Mouse (Mus musculus) CH12.LX (cell line): ENCODE data around the gene Wnk4. TPM values are rescaled to one million over a fixed set of nuclear protein-coding genes. Genes with fewer than 3 reads are reported as not detected.

Experiments used
- DNase-seq: peaks from one replicate; pipeline ENCODE4 v3.0.0-alpha.2; 2013; ENCODE audit errors: extremely low read depth
- H3K27ac ChIP-seq: 2 replicates; pipeline ENCODE4 v1.5.1; 2012; ENCODE audit warnings: low read depth, mild to moderate bottlenecking, control low read depth, moderate library complexity; ENCODE audit not compliant: insufficient read depth
- H3K27me3 ChIP-seq: replicated peaks from 2 replicates; pipeline ENCODE3; 2012; ENCODE audit warnings: inconsistent platforms
- H3K36me3 ChIP-seq, 2 experiments: replicated peaks in 1 of 2; 2 replicates each; pipeline versions ENCODE3 to v1.6.1; 2012; ENCODE audit warnings: inconsistent platforms in 1 of 2, low read length in 1 of 2, mild to moderate bottlenecking in 1 of 2, mixed read lengths in 1 of 2, moderate library complexity in 1 of 2; ENCODE audit not compliant: control insufficient read depth in 1 of 2, insufficient read depth in 1 of 2
- H3K4me1 ChIP-seq, 2 experiments: 2 replicates each; pipeline ENCODE4 v1.6.1; 2012; ENCODE audit warnings: inconsistent platforms in 1 of 2, moderate library complexity in 1 of 2; ENCODE audit not compliant: insufficient read depth in 2 of 2, control insufficient read depth in 1 of 2
- H3K4me2 ChIP-seq: 2 replicates; pipeline ENCODE4 v1.6.1; 2012; ENCODE audit warnings: low read depth, mild to moderate bottlenecking, control low read depth; ENCODE audit not compliant: poor library complexity, insufficient read depth, severe bottlenecking
- H3K4me3 ChIP-seq, 3 experiments: fragments of 150-350 bp in 1 of 3; sonication (generic) in 1 of 3; replicated peaks in 1 of 3; 2 replicates each; pipeline versions ENCODE3 to v1.5.1; 2011 to 2012; ENCODE audit warnings: low read depth in 2 of 3, low read length in 2 of 3, mild to moderate bottlenecking in 2 of 3, moderate library complexity in 2 of 3, control low read depth in 1 of 3, improper control_type of control experiment in 1 of 3, inconsistent platforms in 1 of 3, mixed read lengths in 1 of 3; ENCODE audit not compliant: poor library complexity in 1 of 3
- H3K79me2 ChIP-seq: replicated peaks from 2 replicates; pipeline ENCODE4 v1.6.1; 2012; ENCODE audit warnings: mild to moderate bottlenecking, moderate library complexity; ENCODE audit not compliant: control insufficient read depth, poor library complexity, insufficient read depth, severe bottlenecking; ENCODE audit errors: extremely low read depth
- H3K9ac ChIP-seq: 2 replicates; pipeline ENCODE4 v1.6.1; 2012; ENCODE audit warnings: low read depth, mild to moderate bottlenecking, control low read depth, moderate library complexity; ENCODE audit not compliant: insufficient read depth
- H3K9me3 ChIP-seq: replicated peaks from 2 replicates; pipeline ENCODE3; 2012; ENCODE audit warnings: low read length, inconsistent platforms, mixed read lengths
- CHD2 ChIP-seq: IDR thresholded peaks from 2 replicates; pipeline ENCODE4 v1.6.1; 2011; ENCODE audit warnings: low read length, improper control_type of control experiment
- CTCF ChIP-seq, 2 experiments: IDR thresholded peaks in 1 of 2; conservative IDR thresholded peaks in 1 of 2; 2 replicates each; pipeline ENCODE4 v1.5.1; 2011 to 2012; ENCODE audit warnings: low read depth in 2 of 2, low read length in 2 of 2, improper control_type of control experiment in 1 of 2, inconsistent platforms in 1 of 2, mild to moderate bottlenecking in 1 of 2, moderate library complexity in 1 of 2
- E2F4 ChIP-seq: IDR thresholded peaks from 2 replicates; pipeline ENCODE4 v1.6.1; 2011; ENCODE audit warnings: low read depth, low read length, improper control_type of control experiment; ENCODE audit not compliant: insufficient replicate concordance
- ELF1 ChIP-seq: IDR thresholded peaks from 2 replicates; pipeline ENCODE4 v1.6.1; 2014; ENCODE audit warnings: low read depth, mild to moderate bottlenecking, inconsistent platforms, low read length, improper control_type of control experiment
- EP300 ChIP-seq: IDR thresholded peaks from 2 replicates; pipeline ENCODE4 v1.6.1; 2011; ENCODE audit warnings: low read length, improper control_type of control experiment
- GABPA ChIP-seq: IDR thresholded peaks from 2 replicates; pipeline ENCODE4 v1.6.1; 2012; ENCODE audit warnings: low read depth, low read length, improper control_type of control experiment, inconsistent platforms; ENCODE audit not compliant: insufficient replicate concordance
- HCFC1 ChIP-seq: IDR thresholded peaks from 2 replicates; pipeline ENCODE4 v1.6.1; 2012; ENCODE audit warnings: low read depth, mild to moderate bottlenecking, inconsistent platforms, low read length, improper control_type of control experiment
- IRF4 ChIP-seq: IDR thresholded peaks from 2 replicates; pipeline ENCODE4 v1.6.1; 2014; ENCODE audit warnings: low read depth, mild to moderate bottlenecking, inconsistent platforms, low read length, improper control_type of control experiment
- JUN ChIP-seq: IDR thresholded peaks from 2 replicates; pipeline ENCODE4 v1.6.1; 2011; ENCODE audit warnings: low read depth, mild to moderate bottlenecking, low read length, improper control_type of control experiment, moderate library complexity; ENCODE audit not compliant: insufficient read depth
- JUND ChIP-seq: conservative IDR thresholded peaks from 2 replicates; pipeline ENCODE4 v1.6.1; 2011; ENCODE audit warnings: low read depth, low read length, improper control_type of control experiment
- KAT2A ChIP-seq: IDR thresholded peaks from 2 replicates; pipeline ENCODE4 v1.6.1; 2012; ENCODE audit warnings: low read length, improper control_type of control experiment, inconsistent platforms; ENCODE audit not compliant: insufficient replicate concordance
- MAFK ChIP-seq: IDR thresholded peaks from 2 replicates; pipeline ENCODE4 v1.6.1; 2011; ENCODE audit warnings: low read length, improper control_type of control experiment; ENCODE audit not compliant: insufficient replicate concordance
- MAX ChIP-seq: IDR thresholded peaks from 2 replicates; pipeline ENCODE4 v1.6.1; 2011; ENCODE audit warnings: low read length, improper control_type of control experiment
- MAZ ChIP-seq: IDR thresholded peaks from 2 replicates; pipeline ENCODE4 v1.6.1; 2012; ENCODE audit warnings: low read depth, mild to moderate bottlenecking, inconsistent platforms, low read length, improper control_type of control experiment, moderate library complexity
- MXI1 ChIP-seq: IDR thresholded peaks from 2 replicates; pipeline ENCODE4 v1.6.1; 2011; ENCODE audit warnings: mild to moderate bottlenecking, low read depth, low read length, improper control_type of control experiment
- MYC ChIP-seq: IDR thresholded peaks from 2 replicates; pipeline ENCODE4 v1.6.1; 2011; ENCODE audit warnings: low read depth, mild to moderate bottlenecking, improper control_type of control experiment, low read length
- POLR2A ChIP-seq: IDR thresholded peaks from 2 replicates; pipeline ENCODE4 v1.6.1; 2011; ENCODE audit warnings: low read depth, mild to moderate bottlenecking, improper control_type of control experiment, low read length
- POLR2AphosphoS2 ChIP-seq: IDR thresholded peaks from 2 replicates; pipeline ENCODE4 v1.6.1; 2011; ENCODE audit warnings: low read depth, low read length, improper control_type of control experiment
- RAD21 ChIP-seq: IDR thresholded peaks from 2 replicates; pipeline ENCODE4 v1.6.1; 2011; ENCODE audit warnings: low read depth, mild to moderate bottlenecking, low read length, improper control_type of control experiment, moderate library complexity
- RCOR1 ChIP-seq: conservative IDR thresholded peaks from 2 replicates; pipeline ENCODE4 v1.6.1; 2012; ENCODE audit warnings: low read depth, mild to moderate bottlenecking, inconsistent platforms, low read length, improper control_type of control experiment
- SIN3A ChIP-seq: IDR thresholded peaks from 2 replicates; pipeline ENCODE4 v1.6.1; 2012; ENCODE audit warnings: low read length, improper control_type of control experiment, inconsistent platforms
- SMC3 ChIP-seq: IDR thresholded peaks from 2 replicates; pipeline ENCODE4 v1.6.1; 2011; ENCODE audit warnings: low read depth, low read length, improper control_type of control experiment
- TBP ChIP-seq: conservative IDR thresholded peaks from 2 replicates; pipeline ENCODE4 v1.6.1; 2011; ENCODE audit warnings: low read depth, low read length, improper control_type of control experiment
- TCF12 ChIP-seq: IDR thresholded peaks from 2 replicates; pipeline ENCODE4 v1.6.1; 2014; ENCODE audit warnings: low read depth, mild to moderate bottlenecking, inconsistent platforms, low read length, improper control_type of control experiment
- UBTF ChIP-seq: IDR thresholded peaks from 2 replicates; pipeline ENCODE4 v1.6.1; 2012; ENCODE audit warnings: low read depth, mild to moderate bottlenecking, inconsistent platforms, low read length, improper control_type of control experiment, moderate library complexity
- USF1 ChIP-seq: IDR thresholded peaks from 2 replicates; pipeline ENCODE4 v1.6.1; 2014; ENCODE audit warnings: low read depth, mild to moderate bottlenecking, inconsistent platforms, low read length, improper control_type of control experiment
- USF2 ChIP-seq: conservative IDR thresholded peaks from 2 replicates; pipeline ENCODE4 v1.6.1; 2011; ENCODE audit warnings: low read depth, low read length, improper control_type of control experiment
- ZC3H11A ChIP-seq: IDR thresholded peaks from 2 replicates; pipeline ENCODE4 v1.6.1; 2012; ENCODE audit warnings: low read depth, mild to moderate bottlenecking, inconsistent platforms, low read length, improper control_type of control experiment
- ZKSCAN1 ChIP-seq: IDR thresholded peaks from 2 replicates; pipeline ENCODE4 v1.6.1; 2012; ENCODE audit warnings: low read depth, inconsistent platforms, low read length, improper control_type of control experiment, borderline replicate concordance
- dilution Hi-C: fragments of 300-500 bp; cut with MboI; formaldehyde crosslinking; loops from 2 replicates; pipeline ENCODE4 v1.14.3; 2020; ENCODE audit warnings: low sequenced_read_pairs; ENCODE audit not compliant: extremely low pct_unique_long_range_greater_than_20kb, extremely low pct_ligation_motif_present
- in situ Hi-C: fragments of 300-500 bp; cut with MboI; formaldehyde crosslinking; loops from 3 replicates; pipeline ENCODE4 v1.14.3; 2019; ENCODE audit warnings: low sequenced_read_pairs, low pct_ligation_motif_present, low pct_unique_long_range_greater_than_20kb, mixed read lengths
- polyA plus RNA-seq: library from polyadenylated mRNA; unstranded; fragments of >175 nt; gene quantifications from 2 replicates; pipeline ENCODE4 v1.2.1, GENCODE M21; 2012; ENCODE audit warnings: low read depth; ENCODE audit not compliant: insufficient read length
- total RNA-seq, 2 experiments: library from RNA; depleted of rRNA; stranded (reverse); fragments of 300-350 nt in 1 of 2; fragments of >200 nt in 1 of 2; gene quantifications; 2 replicates each; pipeline ENCODE4 v1.2.3; 2012 to 2014

The Wnk4 gene
- total RNA-seq (2012; rRNA removed) (0.85 and 1.2 TPM in 2 replicates), total RNA-seq (2014; rRNA removed) (0.62 and 0.90 TPM in 2 replicates), polyA plus RNA-seq (5.4 and 7.8 TPM in 2 replicates)

GRCm38 (mm10) chr11:101259948-101260825 lies at the start of gene Wnk4:
TSS of gene Wnk4 (plus strand) at chr11:101260567.
- Histone ChIP-seq H3K4me1 (peaks cover 4 to 39% of the 10 kb centered on the region in 2 experiments; a peak in 3 of 4 replicates), H3K27ac (no peak within 1 kb of the TSS), H3K36me3 (peaks cover 27 to 81% of the 10 kb centered on the region in 2 experiments), H3K9ac (no peak within 1 kb of the TSS), H3K4me2 (0 out of 2 replicates have a peak within 1 kb of the TSS, but pooled peaks have one; percentile 12), H3K79me2 (no peaks in the 10 kb centered on the region), H3K27me3 (no peaks in the 10 kb centered on the region), H3K9me3 (no peaks in the 10 kb centered on the region), H3K4me3 (peak within 1 kb of the TSS in 1 of 3 experiments; percentile 25)
- peak; percentile 23 for DNase-seq
- in situ Hi-C loops = no loop called here
- dilution Hi-C loops = no loop called here
- TF ChIP-seq CHD2 (peak; percentile 30; the same call in 1 of the 2 replicates), MXI1 (0 out of 2 replicates have a peak, but pooled peaks have one; percentile 23), HCFC1 (peak; percentile 24; the same call in 1 of the 2 replicates), POLR2AphosphoS2 (peak; percentile 55; the same call in 1 of the 2 replicates), IRF4 (no peak)

- Histone ChIP-seq H3K27me3 (no peaks in the 10 kb centered on the region), H3K36me3 (peaks cover 53 to 80% of the 10 kb centered on the region in 2 experiments), H3K79me2 (no peaks in the 10 kb centered on the region), H3K4me3 (no peak overlapping the region), H3K4me2 (no peak overlapping the region), H3K27ac (no peak overlapping the region), H3K9ac (no peak overlapping the region), H3K4me1 (peaks cover 0 to 4% of the 10 kb centered on the region in 2 experiments; a peak in 2 of 4 replicates), H3K9me3 (no peaks in the 10 kb centered on the region)
- dilution Hi-C loops (no loop called here), in situ Hi-C loops (loop anchor here (10.0 kb wide), 1 partner anchor 83 kb away; no protein-coding TSS in a partner anchor)
- DNase-seq = peak; percentile 87
- peak; percentile 98 for TF ChIP-seq RAD21
- no peak for TF ChIP-seq MAX
- no peak for TF ChIP-seq TCF12
- no peak for TF ChIP-seq MXI1
- no peak for TF ChIP-seq ZKSCAN1
- no peak for TF ChIP-seq POLR2AphosphoS2
- TF ChIP-seq MAZ = no peak
- TF ChIP-seq CHD2 = no peak
- 0 out of 2 replicates have a peak, but pooled peaks have one; percentile 55 for TF ChIP-seq MYC
- TF ChIP-seq CTCF (conservative IDR thresholded peaks at IDR 0.05 in 1 of 2, IDR thresholded peaks at IDR 0.05 in 1 of 2; ENCODE audit: low read depth in 2 of 2, low read length in 2 of 2) = peak; percentile 76 to 96
- no peak for TF ChIP-seq HCFC1
- no peak for TF ChIP-seq KAT2A
- no peak for TF ChIP-seq SIN3A
- TF ChIP-seq JUN = no peak
- no peak for TF ChIP-seq ELF1
- TF ChIP-seq E2F4 = no peak
- TF ChIP-seq EP300 = no peak
- TF ChIP-seq UBTF = no peak
- no peak for TF ChIP-seq POLR2A
- peak; percentile 29; the same call in 1 of the 2 replicates for TF ChIP-seq JUND
- TF ChIP-seq TBP = no peak; the same call in 1 of the 2 replicates
- no peak for TF ChIP-seq GABPA
- no peak for TF ChIP-seq RCOR1
- no peak for TF ChIP-seq MAFK
- TF ChIP-seq SMC3 = peak; percentile 92
- TF ChIP-seq ZC3H11A = peak; percentile 44
- TF ChIP-seq USF2 = no peak
- no peak for TF ChIP-seq USF1
- TF ChIP-seq IRF4 = no peak
Measured at GRCm38 (mm10) chr11:101211970-101212369, 48.4 kb upstream of the Wnk4 start.
